Mouse (Mus musculus) CH12.LX (cell line): ENCODE results near the gene Rtn2. TPM values are rescaled to one million over a fixed set of nuclear protein-coding genes. Genes with fewer than 3 reads are reported as not detected.

Experiments used
- DNase-seq: peaks from one replicate; pipeline ENCODE4 v3.0.0-alpha.2; 2013; ENCODE audit errors: extremely low read depth
- H3K27ac ChIP-seq: 2 replicates; pipeline ENCODE4 v1.5.1; 2012; ENCODE audit warnings: low read depth, mild to moderate bottlenecking, control low read depth, moderate library complexity; ENCODE audit not compliant: insufficient read depth
- H3K27me3 ChIP-seq: replicated peaks from 2 replicates; pipeline ENCODE3; 2012; ENCODE audit warnings: inconsistent platforms
- H3K36me3 ChIP-seq, 2 experiments: replicated peaks in 1 of 2; 2 replicates each; pipeline versions ENCODE3 to v1.6.1; 2012; ENCODE audit warnings: inconsistent platforms in 1 of 2, low read length in 1 of 2, mild to moderate bottlenecking in 1 of 2, mixed read lengths in 1 of 2, moderate library complexity in 1 of 2; ENCODE audit not compliant: control insufficient read depth in 1 of 2, insufficient read depth in 1 of 2
- H3K4me1 ChIP-seq, 2 experiments: 2 replicates each; pipeline ENCODE4 v1.6.1; 2012; ENCODE audit warnings: inconsistent platforms in 1 of 2, moderate library complexity in 1 of 2; ENCODE audit not compliant: insufficient read depth in 2 of 2, control insufficient read depth in 1 of 2
- H3K4me2 ChIP-seq: 2 replicates; pipeline ENCODE4 v1.6.1; 2012; ENCODE audit warnings: low read depth, mild to moderate bottlenecking, control low read depth; ENCODE audit not compliant: poor library complexity, insufficient read depth, severe bottlenecking
- H3K4me3 ChIP-seq, 3 experiments: fragments of 150-350 bp in 1 of 3; sonication (generic) in 1 of 3; replicated peaks in 1 of 3; 2 replicates each; pipeline versions ENCODE3 to v1.5.1; 2011 to 2012; ENCODE audit warnings: low read depth in 2 of 3, low read length in 2 of 3, mild to moderate bottlenecking in 2 of 3, moderate library complexity in 2 of 3, control low read depth in 1 of 3, improper control_type of control experiment in 1 of 3, inconsistent platforms in 1 of 3, mixed read lengths in 1 of 3; ENCODE audit not compliant: poor library complexity in 1 of 3
- H3K79me2 ChIP-seq: replicated peaks from 2 replicates; pipeline ENCODE4 v1.6.1; 2012; ENCODE audit warnings: mild to moderate bottlenecking, moderate library complexity; ENCODE audit not compliant: control insufficient read depth, poor library complexity, insufficient read depth, severe bottlenecking; ENCODE audit errors: extremely low read depth
- H3K9ac ChIP-seq: 2 replicates; pipeline ENCODE4 v1.6.1; 2012; ENCODE audit warnings: low read depth, mild to moderate bottlenecking, control low read depth, moderate library complexity; ENCODE audit not compliant: insufficient read depth
- H3K9me3 ChIP-seq: replicated peaks from 2 replicates; pipeline ENCODE3; 2012; ENCODE audit warnings: low read length, inconsistent platforms, mixed read lengths
- BHLHE40 ChIP-seq: IDR thresholded peaks from 2 replicates; pipeline ENCODE4 v1.6.1; 2011; ENCODE audit warnings: mild to moderate bottlenecking, low read depth, low read length, improper control_type of control experiment
- E2F4 ChIP-seq: IDR thresholded peaks from 2 replicates; pipeline ENCODE4 v1.6.1; 2011; ENCODE audit warnings: low read depth, low read length, improper control_type of control experiment; ENCODE audit not compliant: insufficient replicate concordance
- ELF1 ChIP-seq: IDR thresholded peaks from 2 replicates; pipeline ENCODE4 v1.6.1; 2014; ENCODE audit warnings: low read depth, mild to moderate bottlenecking, inconsistent platforms, low read length, improper control_type of control experiment
- ETS1 ChIP-seq: conservative IDR thresholded peaks from 2 replicates; pipeline ENCODE4 v1.6.1; 2012; ENCODE audit warnings: low read depth, mild to moderate bottlenecking, inconsistent platforms, low read length, improper control_type of control experiment, moderate library complexity
- GABPA ChIP-seq: IDR thresholded peaks from 2 replicates; pipeline ENCODE4 v1.6.1; 2012; ENCODE audit warnings: low read depth, low read length, improper control_type of control experiment, inconsistent platforms; ENCODE audit not compliant: insufficient replicate concordance
- IRF4 ChIP-seq: IDR thresholded peaks from 2 replicates; pipeline ENCODE4 v1.6.1; 2014; ENCODE audit warnings: low read depth, mild to moderate bottlenecking, inconsistent platforms, low read length, improper control_type of control experiment
- KAT2A ChIP-seq: IDR thresholded peaks from 2 replicates; pipeline ENCODE4 v1.6.1; 2012; ENCODE audit warnings: low read length, improper control_type of control experiment, inconsistent platforms; ENCODE audit not compliant: insufficient replicate concordance
- MAFK ChIP-seq: IDR thresholded peaks from 2 replicates; pipeline ENCODE4 v1.6.1; 2011; ENCODE audit warnings: low read length, improper control_type of control experiment; ENCODE audit not compliant: insufficient replicate concordance
- MYC ChIP-seq: IDR thresholded peaks from 2 replicates; pipeline ENCODE4 v1.6.1; 2011; ENCODE audit warnings: low read depth, mild to moderate bottlenecking, improper control_type of control experiment, low read length
- PAX5 ChIP-seq: IDR thresholded peaks from 2 replicates; pipeline ENCODE4 v1.6.1; 2012; ENCODE audit warnings: low read length, inconsistent platforms, mixed read lengths
- POLR2A ChIP-seq: IDR thresholded peaks from 2 replicates; pipeline ENCODE4 v1.6.1; 2011; ENCODE audit warnings: low read depth, mild to moderate bottlenecking, improper control_type of control experiment, low read length
- POLR2AphosphoS2 ChIP-seq: IDR thresholded peaks from 2 replicates; pipeline ENCODE4 v1.6.1; 2011; ENCODE audit warnings: low read depth, low read length, improper control_type of control experiment
- RAD21 ChIP-seq: IDR thresholded peaks from 2 replicates; pipeline ENCODE4 v1.6.1; 2011; ENCODE audit warnings: low read depth, mild to moderate bottlenecking, low read length, improper control_type of control experiment, moderate library complexity
- SMC3 ChIP-seq: IDR thresholded peaks from 2 replicates; pipeline ENCODE4 v1.6.1; 2011; ENCODE audit warnings: low read depth, low read length, improper control_type of control experiment
- TCF12 ChIP-seq: IDR thresholded peaks from 2 replicates; pipeline ENCODE4 v1.6.1; 2014; ENCODE audit warnings: low read depth, mild to moderate bottlenecking, inconsistent platforms, low read length, improper control_type of control experiment
- UBTF ChIP-seq: IDR thresholded peaks from 2 replicates; pipeline ENCODE4 v1.6.1; 2012; ENCODE audit warnings: low read depth, mild to moderate bottlenecking, inconsistent platforms, low read length, improper control_type of control experiment, moderate library complexity
- ZKSCAN1 ChIP-seq: IDR thresholded peaks from 2 replicates; pipeline ENCODE4 v1.6.1; 2012; ENCODE audit warnings: low read depth, inconsistent platforms, low read length, improper control_type of control experiment, borderline replicate concordance
- ZNF384 ChIP-seq: IDR thresholded peaks from 2 replicates; pipeline ENCODE4 v1.6.1; 2012; ENCODE audit warnings: low read depth, low read length, improper control_type of control experiment, inconsistent platforms
- dilution Hi-C: fragments of 300-500 bp; cut with MboI; formaldehyde crosslinking; loops from 2 replicates; pipeline ENCODE4 v1.14.3; 2020; ENCODE audit warnings: low sequenced_read_pairs; ENCODE audit not compliant: extremely low pct_unique_long_range_greater_than_20kb, extremely low pct_ligation_motif_present
- in situ Hi-C: fragments of 300-500 bp; cut with MboI; formaldehyde crosslinking; loops from 3 replicates; pipeline ENCODE4 v1.14.3; 2019; ENCODE audit warnings: low sequenced_read_pairs, low pct_ligation_motif_present, low pct_unique_long_range_greater_than_20kb, mixed read lengths
- polyA plus RNA-seq: library from polyadenylated mRNA; unstranded; fragments of >175 nt; gene quantifications from 2 replicates; pipeline ENCODE4 v1.2.1, GENCODE M21; 2012; ENCODE audit warnings: low read depth; ENCODE audit not compliant: insufficient read length
- total RNA-seq, 2 experiments: library from RNA; depleted of rRNA; stranded (reverse); fragments of 300-350 nt in 1 of 2; fragments of >200 nt in 1 of 2; gene quantifications; 2 replicates each; pipeline ENCODE4 v1.2.3; 2012 to 2014

Rtn2 gene
- total and polyA plus RNA-seq, 3 experiments = 0.56 to 0.76 (median 0.72) TPM

GRCm38 (mm10) chr7:19321464-19321863, 39.0 kb downstream of the Rtn2 start:
- Histone ChIP-seq H3K4me3 (no peak overlapping the region), H3K9me3 (peaks cover 12% of the 10 kb centered on the region), H3K27ac (no peak overlapping the region), H3K36me3 (no peaks in the 10 kb centered on the region), H3K4me2 (no peak overlapping the region), H3K27me3 (peaks cover 80% of the 10 kb centered on the region), H3K9ac (no peak overlapping the region), H3K4me1 (peaks cover 19 to 57% of the 10 kb centered on the region in 2 experiments), H3K79me2 (no peaks in the 10 kb centered on the region)
- DNase-seq = peak; percentile 78
- in situ Hi-C loops = no loop called here
- TF ChIP-seq KAT2A (no peak), UBTF (no peak), IRF4 (peak; percentile 26; the same call in 1 of the 2 replicates), BHLHE40 (peak; percentile 48; the same call in 1 of the 2 replicates), GABPA (no peak), RAD21 (no peak), ETS1 (peak; percentile 94), ZKSCAN1 (no peak), ELF1 (peak; percentile 75), TCF12 (no peak)
- TF ChIP-seq, all 38 proteins: peak for 4
- dilution Hi-C loops = no loop called here

DNA sequence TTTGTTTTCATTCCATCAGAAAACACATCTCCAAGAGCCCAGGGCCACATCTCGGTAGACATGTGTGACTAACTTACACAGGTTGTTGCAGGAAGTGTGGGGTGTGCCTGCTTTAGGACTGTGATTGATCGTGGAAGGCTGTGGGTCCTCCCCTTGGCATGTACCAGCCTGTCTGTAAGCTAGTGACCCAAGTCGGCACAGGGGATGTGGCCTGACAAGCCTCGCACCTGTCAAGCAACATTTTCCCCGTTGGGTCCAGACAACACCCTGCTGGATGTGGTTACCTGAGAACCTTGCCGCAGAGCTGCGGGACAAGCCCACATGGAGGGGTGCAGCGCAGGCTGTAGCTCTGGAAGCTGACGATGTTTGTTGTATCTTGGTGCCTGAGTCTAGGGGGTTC, 40.1 kb downstream of the Rtn2 start:
- no peaks in the 10 kb centered on the region for H3K79me2 ChIP-seq
- dilution Hi-C loops (no loop called here), in situ Hi-C loops (no loop called here)
- TF ChIP-seq MYC (no peak), SMC3 (no peak), MAFK (no peak), E2F4 (no peak), POLR2AphosphoS2 (no peak), ELF1 (no peak), ZNF384 (no peak), PAX5 (no peak), TCF12 (no peak), POLR2A (no peak)
- no peak overlapping the region for H3K4me3 ChIP-seq
- no peak for DNase-seq
- peaks cover 80% of the 10 kb centered on the region for H3K27me3 ChIP-seq
- no peak overlapping the region for H3K9ac ChIP-seq
- no peak overlapping the region for H3K4me2 ChIP-seq
- no peak overlapping the region for H3K27ac ChIP-seq
- no peaks in the 10 kb centered on the region for H3K36me3 ChIP-seq
- H3K4me1 ChIP-seq = peaks cover 21 to 64% of the 10 kb centered on the region in 2 experiments
- H3K9me3 ChIP-seq = peaks cover 12% of the 10 kb centered on the region
